Mouse (Mus musculus): Measurements from ENCODE around the gene Rbm5. TPM values are rescaled to one million over a fixed set of nuclear protein-coding genes. Genes with fewer than 3 reads are reported as not detected.

Gene Rbm5
- polyA plus RNA-seq, 1 experiment from 2014 or later: 270 TPM

DNA sequence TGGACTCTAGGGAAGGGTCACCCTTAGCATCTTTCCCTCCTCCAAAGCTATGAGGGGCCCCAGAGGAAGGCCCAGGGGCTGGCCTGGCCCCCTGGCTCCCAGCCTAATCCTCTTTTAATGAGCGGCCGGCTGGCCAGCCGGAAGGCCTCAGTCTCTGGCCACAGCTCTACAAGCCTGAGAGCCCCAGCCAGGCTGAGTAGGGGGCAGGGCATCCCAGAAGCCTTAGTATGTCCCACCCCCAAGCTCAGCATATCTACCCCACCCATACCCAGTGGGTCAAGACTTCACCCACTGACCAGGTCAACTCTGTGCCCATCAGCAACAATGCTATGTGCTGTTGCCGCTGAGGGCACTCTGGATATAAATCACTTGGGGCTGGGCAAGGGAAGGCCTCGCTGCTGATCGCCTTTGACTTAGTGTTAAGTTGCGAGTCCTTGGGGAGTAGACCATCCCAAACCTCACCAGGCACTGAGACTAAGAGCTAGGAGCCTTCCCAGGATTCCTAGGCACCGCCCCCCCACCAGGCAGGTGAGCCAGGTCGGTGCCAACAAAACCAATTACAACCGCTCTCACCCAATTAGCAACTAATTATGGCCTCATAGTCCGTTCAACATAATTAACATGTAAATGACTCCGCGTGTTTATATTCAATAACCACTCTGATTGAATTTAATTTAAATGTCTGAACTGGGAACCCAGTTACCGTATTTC lies 72.8 kb downstream of the Rbm5 start:
- Histone ChIP-seq H3K4me1 (peaks cover 78% of the 10 kb centered on the region), H3K9me3 (no peaks in the 10 kb centered on the region), H3K36me3 (peaks cover 62% of the 10 kb centered on the region), H3K9ac (peak overlapping the region; percentile 13; the same call in 1 of the 2 replicates), H3K4me2 (replicated peaks) (peak overlapping the region; percentile 47), H3K4me3 (no peak overlapping the region; the same call in 1 of the 2 replicates), H3K27me3 (no peaks in the 10 kb centered on the region), H3K27ac (peak overlapping the region; percentile 39; the same call in 1 of the 2 replicates)
- ATAC-seq (ENCODE audit: low FRiP score, low read depth): no peak
- WGBS: 19% methylated on average over 14 of the region's 14 CpGs

DNA sequence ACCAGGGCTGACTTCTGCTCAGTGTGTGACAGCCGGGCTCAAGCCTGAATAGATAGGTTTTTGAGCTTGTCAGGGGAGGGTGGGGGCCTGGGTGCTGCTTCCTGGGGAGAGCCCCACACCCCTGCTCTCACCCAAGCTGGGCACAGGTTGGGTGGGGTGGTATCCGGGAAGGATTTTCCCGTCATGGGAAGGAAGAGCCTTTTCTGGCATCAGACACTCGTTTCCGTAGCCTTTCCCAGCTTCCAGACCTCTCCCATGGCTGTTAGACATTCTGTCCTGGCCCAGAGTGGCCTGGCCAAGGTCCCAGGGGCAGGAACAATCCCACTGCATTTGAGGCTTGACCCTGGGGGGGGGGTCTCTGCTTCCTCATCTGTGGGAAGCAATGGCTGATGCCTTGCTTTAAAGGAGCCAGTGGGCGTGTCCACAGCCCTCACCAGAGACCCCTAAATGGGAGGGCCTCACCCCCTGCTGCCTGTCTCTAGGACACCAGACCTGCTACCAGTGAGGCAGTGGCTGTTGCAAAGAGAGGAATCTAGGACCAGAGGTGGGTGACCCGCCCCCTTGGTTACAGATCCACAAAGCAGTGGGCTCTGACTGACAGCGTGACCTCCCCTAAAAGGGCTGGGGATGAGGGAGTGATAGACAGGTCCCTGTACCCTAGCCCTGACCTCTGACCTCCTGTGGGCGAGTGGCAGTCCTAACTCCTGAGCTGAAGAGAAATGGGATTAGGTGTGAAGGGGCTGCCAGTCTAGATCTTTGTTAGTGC lies 73.8 kb downstream of the Rbm5 start:
- Histone ChIP-seq H3K36me3 (peaks cover 63% of the 10 kb centered on the region), H3K9me3 (no peaks in the 10 kb centered on the region), H3K4me2 (replicated peaks) (no peak overlapping the region), H3K9ac (0 out of 2 replicates have a peak overlapping the region, but pooled peaks have one; percentile 21), H3K27me3 (no peaks in the 10 kb centered on the region), H3K4me1 (peaks cover 69% of the 10 kb centered on the region), H3K27ac (peak overlapping the region; percentile 15; the same call in 1 of the 2 replicates), H3K4me3 (no peak overlapping the region)
- WGBS: 53% methylated on average over 9 of the region's 9 CpGs
- no peak for ATAC-seq (ENCODE audit: low FRiP score, low read depth)

DNA sequence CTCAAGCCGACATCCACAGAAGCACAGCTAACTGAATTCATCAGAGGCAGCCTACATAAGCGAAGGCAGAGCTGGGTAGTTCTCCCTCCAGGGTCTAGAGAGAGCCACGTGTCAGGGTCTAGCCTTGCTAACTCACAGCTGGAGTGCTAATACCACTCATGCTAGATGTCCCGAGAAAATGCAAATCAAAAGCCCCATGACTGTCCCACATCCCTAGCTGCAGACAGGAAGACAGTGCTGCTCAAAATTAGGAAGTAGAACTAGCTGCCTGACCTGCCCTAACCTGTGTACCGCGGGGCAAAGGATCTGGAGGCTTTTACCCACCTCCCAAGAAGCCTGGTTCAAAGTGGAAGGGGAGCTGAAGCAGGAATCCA lies 74.7 kb downstream of the Rbm5 start:
- H3K9me3 ChIP-seq: no peaks in the 10 kb centered on the region
- H3K4me2 ChIP-seq (replicated peaks): no peak overlapping the region
- no peaks in the 10 kb centered on the region for H3K27me3 ChIP-seq
- no peak overlapping the region for H3K4me3 ChIP-seq
- WGBS: 50% methylated on average over 6 of the region's 6 CpGs
- H3K36me3 ChIP-seq: peaks cover 72% of the 10 kb centered on the region
- H3K4me1 ChIP-seq: peaks cover 60% of the 10 kb centered on the region
- H3K27ac ChIP-seq: no peak overlapping the region
- no peak overlapping the region for H3K9ac ChIP-seq
- ATAC-seq (ENCODE audit: low FRiP score, low read depth): no peak

GRCm38 (mm10) chr9:107695441-107696105 lies 75.2 kb downstream of the Rbm5 start:
- ATAC-seq (ENCODE audit: low FRiP score, low read depth): no peak
- Histone ChIP-seq H3K4me1 (peaks cover 55% of the 10 kb centered on the region), H3K9ac (no peak overlapping the region), H3K4me2 (replicated peaks) (no peak overlapping the region), H3K9me3 (no peaks in the 10 kb centered on the region), H3K36me3 (peaks cover 78% of the 10 kb centered on the region), H3K4me3 (no peak overlapping the region), H3K27ac (no peak overlapping the region), H3K27me3 (no peaks in the 10 kb centered on the region)
- WGBS: 85% methylated on average over 12 of the region's 12 CpGs

GRCm38 (mm10) chr9:107694627-107695026 lies 76.2 kb downstream of the Rbm5 start:
- H3K36me3 ChIP-seq: peaks cover 82% of the 10 kb centered on the region
- H3K27me3 ChIP-seq: no peaks in the 10 kb centered on the region
- WGBS: 75% methylated on average over 7 of the region's 7 CpGs
- no peak overlapping the region for H3K4me3 ChIP-seq
- no peak overlapping the region for H3K27ac ChIP-seq
- H3K4me1 ChIP-seq: peaks cover 46% of the 10 kb centered on the region
- H3K4me2 ChIP-seq (replicated peaks): no peak overlapping the region
- H3K9ac ChIP-seq: no peak overlapping the region
- H3K9me3 ChIP-seq: no peaks in the 10 kb centered on the region
- ATAC-seq (ENCODE audit: low FRiP score, low read depth): no peak

DNA sequence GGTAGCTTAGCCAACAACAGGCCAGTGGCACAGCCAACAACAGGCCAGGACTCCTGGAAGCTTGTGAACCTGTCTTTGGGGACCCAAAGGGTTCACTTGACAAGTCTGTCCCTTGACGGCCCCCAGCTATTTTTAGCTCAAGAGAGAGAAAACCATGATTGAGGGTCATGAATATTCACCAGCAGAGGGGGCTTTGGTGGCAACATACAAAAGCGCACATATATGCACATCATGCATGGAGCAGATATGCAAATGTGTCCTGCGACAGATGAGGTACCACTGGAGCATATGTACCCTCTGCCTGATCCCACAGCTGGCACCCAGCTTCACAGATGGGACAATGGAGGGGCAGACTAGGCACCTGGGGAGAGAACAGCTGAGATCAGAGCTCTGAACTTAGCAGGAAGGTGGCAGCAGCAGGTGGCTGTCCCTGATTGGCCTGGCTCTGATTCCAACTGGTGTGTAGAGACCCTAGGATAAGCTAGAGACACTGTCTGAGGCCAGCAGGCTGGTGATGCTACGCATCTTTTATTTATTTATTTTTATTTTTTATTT lies 77.3 kb downstream of the Rbm5 start:
- Histone ChIP-seq H3K9me3 (no peaks in the 10 kb centered on the region), H3K4me2 (replicated peaks) (no peak overlapping the region), H3K4me3 (no peak overlapping the region), H3K4me1 (peaks cover 35% of the 10 kb centered on the region), H3K36me3 (peaks cover 89% of the 10 kb centered on the region), H3K27me3 (no peaks in the 10 kb centered on the region), H3K27ac (no peak overlapping the region), H3K9ac (no peak overlapping the region)
- WGBS: 65% methylated on average over 4 of the region's 4 CpGs
- no peak for ATAC-seq (ENCODE audit: low FRiP score, low read depth)

DNA sequence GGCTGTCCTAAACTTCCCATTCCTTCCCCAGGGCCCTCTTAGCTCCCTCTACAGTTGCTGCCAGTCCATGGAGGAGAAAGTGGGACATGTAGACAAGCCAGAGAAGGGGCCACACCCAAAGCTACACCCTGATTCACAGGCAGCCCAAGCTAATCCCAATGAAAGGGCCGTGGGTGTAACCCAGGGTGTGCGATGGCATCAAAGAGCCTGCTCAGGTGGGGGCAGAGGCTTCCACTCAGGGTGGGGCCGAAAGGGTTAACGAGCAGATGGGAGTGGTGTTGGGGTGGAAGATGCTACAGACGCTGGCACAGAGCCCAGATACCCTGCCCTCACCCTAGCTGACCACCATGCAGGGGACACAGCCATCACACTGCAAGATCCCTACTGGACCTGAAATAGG lies 78.0 kb downstream of the Rbm5 start:
- Histone ChIP-seq H3K9ac (no peak overlapping the region), H3K4me1 (peaks cover 27% of the 10 kb centered on the region), H3K9me3 (no peaks in the 10 kb centered on the region), H3K4me2 (replicated peaks) (no peak overlapping the region), H3K4me3 (no peak overlapping the region), H3K36me3 (peaks cover 90% of the 10 kb centered on the region), H3K27me3 (no peaks in the 10 kb centered on the region), H3K27ac (no peak overlapping the region)
- ATAC-seq (ENCODE audit: low FRiP score, low read depth): no peak
- 73% methylated on average over 5 of the region's 5 CpGs for WGBS

DNA sequence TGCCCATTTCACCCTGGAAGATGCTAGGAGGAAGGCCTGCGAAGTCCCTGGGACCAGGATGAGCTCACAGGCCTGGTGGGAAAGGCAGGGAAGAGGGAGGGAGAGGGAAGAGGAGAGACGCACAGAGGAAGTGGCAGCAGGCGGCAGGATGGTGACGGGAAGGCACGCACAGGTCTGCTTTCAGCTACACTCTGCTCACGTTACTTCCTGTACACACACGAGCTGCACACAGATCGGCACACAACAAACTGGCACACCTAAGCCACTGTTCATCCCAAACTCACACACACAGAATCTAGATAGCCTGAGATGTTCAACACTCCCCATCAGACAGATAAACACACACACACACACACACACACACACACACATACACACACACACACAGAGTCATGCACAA lies 80.4 kb downstream of the Rbm5 start:
- whole genome bisulfite sequencing: 73% methylated on average over 8 of the region's 8 CpGs

More for the DNA sequence above, 80.4 kb downstream of the Rbm5 start:
- H3K9ac ChIP-seq: no peak overlapping the region
- no peak overlapping the region for H3K4me2 ChIP-seq (replicated peaks)
- peaks cover 9% of the 10 kb centered on the region; the same call in 1 of the 2 replicates for H3K4me1 ChIP-seq
- no peak overlapping the region for H3K27ac ChIP-seq
- H3K27me3 ChIP-seq: no peaks in the 10 kb centered on the region
- H3K36me3 ChIP-seq: peaks cover 96% of the 10 kb centered on the region
- no peaks in the 10 kb centered on the region for H3K9me3 ChIP-seq
- no peak overlapping the region for H3K4me3 ChIP-seq
- ATAC-seq (ENCODE audit: low FRiP score, low read depth): no peak

Other genes with a start within 250 kb of the Rbm5 start
- 46.9 and 47.8 TPM in 2 replicates for gene Tmem115, start 237.1 kb downstream of the Rbm5 start, polyA plus RNA-seq (2015; fragmentation: Nextera tagmentation; extraction: Ambion mirVana)
- gene Cyb561d2, start 228.8 kb downstream of the Rbm5 start, polyA plus RNA-seq (2015; fragmentation: Nextera tagmentation; extraction: Ambion mirVana): 21.1 and 21.2 TPM in 2 replicates
- 41.8 and 44.2 TPM in 2 replicates for gene Nprl2, start 228.8 kb downstream of the Rbm5 start, polyA plus RNA-seq (2015; fragmentation: Nextera tagmentation; extraction: Ambion mirVana)
- 1.7 and 2.1 TPM in 2 replicates for gene Zmynd10, start 223.7 kb downstream of the Rbm5 start, polyA plus RNA-seq (2015; fragmentation: Nextera tagmentation; extraction: Ambion mirVana)
- 77.1 and 83.2 TPM in 2 replicates for gene Rassf1, start 219.4 kb downstream of the Rbm5 start, polyA plus RNA-seq (2015; fragmentation: Nextera tagmentation; extraction: Ambion mirVana)
- gene Tusc2, start 207.7 kb downstream of the Rbm5 start, polyA plus RNA-seq (2015; fragmentation: Nextera tagmentation; extraction: Ambion mirVana): 43.7 and 46.5 TPM in 2 replicates
- 127 and 130 TPM in 2 replicates for gene Hyal2, start 203.1 kb downstream of the Rbm5 start, polyA plus RNA-seq (2015; fragmentation: Nextera tagmentation; extraction: Ambion mirVana)
- gene Hyal1, start 194.1 kb downstream of the Rbm5 start, polyA plus RNA-seq (2015; fragmentation: Nextera tagmentation; extraction: Ambion mirVana): 13.4 and 15.5 TPM in 2 replicates
- gene Naa80, start 192.1 kb downstream of the Rbm5 start, polyA plus RNA-seq (2015; fragmentation: Nextera tagmentation; extraction: Ambion mirVana): 18.4 and 19.6 TPM in 2 replicates
- 1.5 and 1.7 TPM in 2 replicates for gene Hyal3, start 190.2 kb downstream of the Rbm5 start, polyA plus RNA-seq (2015; fragmentation: Nextera tagmentation; extraction: Ambion mirVana)
- 44.3 and 49.5 TPM in 2 replicates for gene Ifrd2, start 183.4 kb downstream of the Rbm5 start, polyA plus RNA-seq (2015; fragmentation: Nextera tagmentation; extraction: Ambion mirVana)
- 8.0 and 8.6 TPM in 2 replicates for gene Sema3b, start 161.8 kb downstream of the Rbm5 start, polyA plus RNA-seq (2015; fragmentation: Nextera tagmentation; extraction: Ambion mirVana)
- gene Gnai2, start 135.6 kb downstream of the Rbm5 start, polyA plus RNA-seq (2015; fragmentation: Nextera tagmentation; extraction: Ambion mirVana): 383 and 392 TPM in 2 replicates
- 4.3 and 5.3 TPM in 2 replicates for gene Slc38a3, start 101.5 kb downstream of the Rbm5 start, polyA plus RNA-seq (2015; fragmentation: Nextera tagmentation; extraction: Ambion mirVana)
- gene Gnat1, start 91.3 kb downstream of the Rbm5 start, polyA plus RNA-seq (2015; fragmentation: Nextera tagmentation; extraction: Ambion mirVana): 0.74 and 1.0 TPM in 2 replicates
- 31.8 and 32.1 TPM in 2 replicates for gene Sema3f, start 60.5 kb downstream of the Rbm5 start, polyA plus RNA-seq (2015; fragmentation: Nextera tagmentation; extraction: Ambion mirVana)
- gene Rbm6, start 102.2 kb upstream of the Rbm5 start, polyA plus RNA-seq (2015; fragmentation: Nextera tagmentation; extraction: Ambion mirVana): 94.7 and 97.7 TPM in 2 replicates
- gene Mon1a, start 117.2 kb upstream of the Rbm5 start, polyA plus RNA-seq (2015; fragmentation: Nextera tagmentation; extraction: Ambion mirVana): 11.0 and 13.4 TPM in 2 replicates
- 3.2 and 3.3 TPM in 2 replicates for gene Mst1r, start 135.9 kb upstream of the Rbm5 start, polyA plus RNA-seq (2015; fragmentation: Nextera tagmentation; extraction: Ambion mirVana)
- gene Actl11, start 157.5 kb upstream of the Rbm5 start, polyA plus RNA-seq (2015; fragmentation: Nextera tagmentation; extraction: Ambion mirVana): not detected in 2 replicates
- 9.8 and 10.0 TPM in 2 replicates for gene Camkv, start 164.7 kb upstream of the Rbm5 start, polyA plus RNA-seq (2015; fragmentation: Nextera tagmentation; extraction: Ambion mirVana)
- gene Traip, start 179.1 kb upstream of the Rbm5 start, polyA plus RNA-seq (2015; fragmentation: Nextera tagmentation; extraction: Ambion mirVana): 26.1 TPM in 2 replicates
- gene Uba7, start 204.5 kb upstream of the Rbm5 start, polyA plus RNA-seq (2015; fragmentation: Nextera tagmentation; extraction: Ambion mirVana): 34.6 and 35.4 TPM in 2 replicates
- gene Gm20661, start 212.1 kb upstream of the Rbm5 start, polyA plus RNA-seq (2015; fragmentation: Nextera tagmentation; extraction: Ambion mirVana): 11.3 and 13.2 TPM in 2 replicates
- 121 and 131 TPM in 2 replicates for gene Inka1, start 214.9 kb upstream of the Rbm5 start, polyA plus RNA-seq (2015; fragmentation: Nextera tagmentation; extraction: Ambion mirVana)
- 18.2 and 18.6 TPM in 2 replicates for gene Cdhr4, start 221.5 kb upstream of the Rbm5 start, polyA plus RNA-seq (2015; fragmentation: Nextera tagmentation; extraction: Ambion mirVana)
- 0.68 and 1.2 TPM in 2 replicates for gene Gm20662, start 225.4 kb upstream of the Rbm5 start, polyA plus RNA-seq (2015; fragmentation: Nextera tagmentation; extraction: Ambion mirVana)
- 70.1 and 72.8 TPM in 2 replicates for gene Ip6k1, start 231.5 kb upstream of the Rbm5 start, polyA plus RNA-seq (2015; fragmentation: Nextera tagmentation; extraction: Ambion mirVana)

Measured in limb, embryonic 13.5 days (tissue).